Mouse (Mus musculus) kidney, adult 9 months (tissue): ENCODE data around the gene Bpifb9b.
"Not testable (repeated sequence)": the region's sequence is repeated elsewhere in the genome, so short reads cannot be mapped to it uniquely, and the experiment has no call there.

Experiments
- DNase-seq: peaks from one replicate; pipeline ENCODE4 v3.0.0; 2022

Bpifb9b gene

GRCm38 (mm10) chr2:154306927-154307326, at the start of gene Bpifb9b:
TSS of gene Bpifb9b (plus strand) at chr2:154307227.
- DNase-seq: not testable (repeated sequence)

- not testable (repeated sequence) for DNase-seq
Measured at GRCm38 (mm10) chr2:154257554-154257953, 49.5 kb upstream of the Bpifb9b start, which contains the start of gene Bpifb9a. TSS of gene Bpifb9a (plus strand) at chr2:154257854.

DNA sequence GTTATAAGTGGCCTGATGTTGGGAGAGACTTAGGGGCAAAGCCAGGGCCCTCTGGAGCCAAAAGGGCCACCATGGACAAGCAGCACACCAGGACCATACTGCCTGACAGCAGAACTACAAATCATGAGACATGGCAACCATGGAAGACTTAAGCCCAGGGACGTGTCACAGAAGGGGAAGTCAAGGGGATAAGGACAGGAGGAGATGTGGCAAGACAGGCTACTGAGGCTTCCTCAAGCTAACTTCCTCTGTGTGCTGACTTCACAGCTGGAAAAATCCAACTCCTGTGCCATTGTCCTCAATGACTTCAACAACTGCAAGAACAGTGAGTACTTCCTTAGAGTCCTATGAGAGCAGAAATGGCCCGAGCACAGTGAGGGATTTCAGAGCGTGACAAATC, 42.6 kb upstream of the Bpifb9b start:
- DNase-seq: not testable (repeated sequence)

- not testable (repeated sequence) for DNase-seq
Measured at GRCm38 (mm10) chr2:154291866-154292265, 15.2 kb upstream of the Bpifb9b start.

- DNase-seq: no peak
Measured at GRCm38 (mm10) chr2:154292833-154293232, 14.2 kb upstream of the Bpifb9b start.

DNA sequence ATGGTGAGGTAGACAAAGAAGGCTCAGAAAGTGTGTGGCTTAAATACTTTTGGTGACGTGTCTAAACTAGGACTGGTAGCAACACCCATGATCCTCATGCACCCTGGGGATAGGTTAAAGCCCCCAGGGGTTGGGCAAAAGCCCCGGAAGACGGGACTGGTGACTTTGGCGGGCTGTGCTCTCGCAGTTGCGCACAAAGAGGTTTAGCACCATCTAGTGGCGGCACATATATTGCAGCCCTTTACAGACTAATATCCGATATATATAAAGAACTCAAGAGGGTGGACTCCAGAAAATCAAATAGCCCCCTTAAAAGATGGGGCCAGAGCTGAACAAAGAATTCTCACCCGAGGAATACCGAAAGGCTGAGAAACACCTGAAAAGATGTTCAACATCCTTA, 12.3 kb upstream of the Bpifb9b start:
- peak; percentile 53 for DNase-seq

- peak; percentile 63 for DNase-seq
Measured at GRCm38 (mm10) chr2:154300496-154300895, 6.5 kb upstream of the Bpifb9b start.

DNA sequence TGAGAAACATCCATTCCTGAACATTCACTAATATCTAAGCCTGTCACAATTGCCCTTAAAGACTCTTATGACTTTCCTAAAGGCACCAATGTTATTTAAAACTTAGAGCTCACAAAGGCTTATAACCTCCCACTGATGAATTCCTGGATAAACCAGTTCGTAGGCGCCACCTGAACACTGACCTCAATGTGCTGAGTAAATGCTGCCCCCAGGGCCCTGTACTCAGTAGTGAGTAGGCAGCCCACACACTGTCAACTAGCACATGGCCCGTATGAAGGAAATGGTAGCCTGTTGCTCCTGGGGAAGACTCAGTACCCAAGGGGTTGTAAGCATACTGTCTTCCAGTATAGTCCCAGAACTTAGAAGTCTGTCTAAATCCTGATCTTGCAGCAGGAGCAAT, 5.3 kb upstream of the Bpifb9b start:
- DNase-seq: no peak

DNA sequence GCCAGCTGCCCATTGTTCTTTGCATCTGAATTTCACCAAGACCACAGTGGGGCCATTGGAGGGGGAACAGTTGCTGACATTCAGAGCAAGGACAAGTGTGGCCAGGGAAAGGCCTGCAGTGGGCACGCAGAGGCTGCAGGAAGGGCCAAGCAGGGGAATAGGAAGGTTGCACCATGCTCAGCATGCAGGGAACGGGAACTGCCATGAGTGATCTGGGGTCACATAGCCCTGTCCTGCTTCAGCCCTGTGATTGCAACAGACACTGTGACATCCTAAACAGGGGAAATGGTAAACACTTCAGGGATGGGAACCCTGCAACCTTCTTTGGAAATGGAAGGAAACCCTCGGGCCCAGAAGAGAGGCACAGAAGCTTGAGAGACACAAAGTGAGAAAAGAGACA, 2.4 kb upstream of the Bpifb9b start:
- DNase-seq: not testable (repeated sequence)

DNA sequence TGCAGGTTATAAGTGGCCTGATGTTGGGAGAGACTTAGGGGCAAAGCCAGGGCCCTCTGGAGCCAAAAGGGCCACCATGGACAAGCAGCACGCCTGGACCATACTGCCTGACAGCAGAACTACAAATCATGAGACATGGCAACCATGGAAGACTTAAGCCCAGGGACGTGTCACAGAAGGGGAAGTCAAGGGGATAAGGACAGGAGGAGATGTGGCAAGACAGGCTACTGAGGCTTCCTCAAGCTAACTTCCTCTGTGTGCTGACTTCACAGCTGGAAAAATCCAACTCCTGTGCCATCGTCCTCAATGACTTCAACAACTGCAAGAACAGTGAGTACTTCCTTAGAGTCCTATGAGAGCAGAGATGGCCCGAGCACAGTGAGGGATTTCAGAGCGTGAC, 6.7 kb downstream of the Bpifb9b start:
- not testable (repeated sequence) for DNase-seq

DNA sequence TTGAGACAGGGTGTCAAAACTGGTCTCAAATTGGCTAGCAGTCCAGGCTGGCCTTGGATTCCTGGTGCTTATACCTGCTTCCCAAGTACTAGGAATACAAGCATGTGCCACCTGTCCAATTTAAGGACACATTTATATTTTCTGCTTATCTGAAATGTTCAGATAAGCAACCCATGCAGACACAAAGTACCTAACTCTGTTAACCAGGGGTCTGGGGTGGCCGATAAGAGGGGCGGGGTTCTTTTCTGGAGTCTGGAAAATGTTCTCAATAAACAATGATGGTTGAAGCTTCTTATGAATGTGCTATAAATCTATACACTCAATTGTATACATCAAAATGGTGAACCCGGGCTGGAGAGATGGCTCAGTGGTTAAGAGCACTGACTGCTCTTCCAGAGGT, 19.8 kb downstream of the Bpifb9b start:
- DNase-seq: no peak

- DNase-seq: no peak
Measured at GRCm38 (mm10) chr2:154335572-154335971, 28.5 kb downstream of the Bpifb9b start.

DNA sequence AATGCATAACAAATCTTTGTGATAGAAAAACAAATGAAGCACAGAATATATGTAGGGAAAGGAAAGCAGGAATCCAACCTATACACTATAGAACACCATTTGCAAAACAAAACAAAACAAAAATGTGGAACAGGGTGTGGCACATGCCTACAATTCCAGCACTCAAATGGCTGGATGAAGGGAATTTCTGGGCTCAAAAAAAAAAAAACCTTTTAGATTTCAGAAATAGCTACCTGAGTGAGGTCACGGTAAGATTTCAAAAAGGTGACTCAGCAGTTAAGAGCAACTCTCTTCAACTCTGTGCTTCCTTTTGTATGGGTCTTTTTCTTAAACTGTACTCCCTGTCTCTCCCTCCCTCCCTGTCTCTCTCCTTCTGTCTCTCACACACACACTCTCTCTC, 31.1 kb downstream of the Bpifb9b start:
- DNase-seq: no peak

DNA sequence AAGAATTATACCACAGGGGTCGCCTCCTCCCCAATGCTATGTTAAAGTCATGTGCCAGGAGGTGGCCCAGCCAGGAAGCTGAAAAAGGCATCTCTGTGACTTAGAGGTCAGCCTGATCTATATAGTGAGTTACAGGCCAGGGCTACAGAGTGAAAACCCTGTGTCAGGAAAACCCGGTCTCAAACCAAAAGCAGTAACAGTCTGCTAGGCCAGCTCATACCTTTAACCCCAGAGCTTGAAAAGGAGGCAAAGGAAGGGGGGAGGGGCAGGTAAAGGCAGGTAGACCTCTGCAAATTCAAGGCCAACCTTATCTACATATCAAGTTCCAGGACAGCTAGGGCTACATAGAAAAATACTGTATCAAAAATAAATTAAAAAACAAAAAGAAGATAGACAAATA, 32.3 kb downstream of the Bpifb9b start:
- DNase-seq: no peak

GRCm38 (mm10) chr2:154348152-154348551, 41.1 kb downstream of the Bpifb9b start:
- DNase-seq: no peak

DNA sequence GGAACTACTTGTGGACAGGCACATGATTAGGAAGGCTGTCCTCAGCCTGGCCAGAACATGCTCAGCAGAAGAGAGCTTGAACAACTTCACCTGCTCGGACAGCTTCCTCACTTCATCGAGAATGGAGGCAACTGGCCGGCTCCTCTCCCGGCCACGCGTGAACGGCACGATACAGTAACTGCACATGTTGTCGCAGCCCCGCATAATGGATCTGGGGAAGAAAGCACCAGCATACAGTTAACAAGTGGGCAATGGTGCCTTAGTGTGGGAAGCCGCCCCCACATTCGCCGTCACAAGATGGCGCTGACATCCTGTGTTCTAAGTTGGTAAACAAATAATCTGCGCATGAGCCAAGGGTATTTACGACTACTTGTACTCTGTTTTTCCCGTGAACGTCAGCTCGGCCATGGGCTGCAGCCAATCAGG, 47.0 kb downstream of the Bpifb9b start:
- not testable (repeated sequence) for DNase-seq

DNA sequence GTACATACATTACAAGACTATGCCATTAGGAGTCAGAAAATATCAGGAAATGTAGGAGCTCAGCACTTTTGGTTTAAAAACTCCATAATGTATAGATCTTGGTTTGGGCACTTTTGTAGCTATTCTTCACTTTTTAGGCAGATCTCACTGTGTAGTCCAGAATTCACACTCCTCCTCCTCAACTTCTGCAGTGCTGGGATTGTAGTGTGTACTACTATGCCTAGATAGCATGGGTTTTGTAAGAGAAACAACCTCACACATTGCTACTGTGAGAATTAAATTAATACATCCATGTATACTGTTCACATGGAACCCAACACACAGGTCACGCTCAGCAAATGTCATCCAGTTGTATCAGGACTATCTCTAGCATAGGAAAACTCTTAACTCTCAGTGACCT, 60.5 kb downstream of the Bpifb9b start:
- DNase-seq: no peak
